Mouse (Mus musculus): ENCODE results near the gene Gpc3. TPM values are rescaled to one million over a fixed set of nuclear protein-coding genes. Genes with fewer than 3 reads are reported as not detected.

Gene Gpc3
- total RNA-seq, 1 experiment: 61.9 TPM

DNA sequence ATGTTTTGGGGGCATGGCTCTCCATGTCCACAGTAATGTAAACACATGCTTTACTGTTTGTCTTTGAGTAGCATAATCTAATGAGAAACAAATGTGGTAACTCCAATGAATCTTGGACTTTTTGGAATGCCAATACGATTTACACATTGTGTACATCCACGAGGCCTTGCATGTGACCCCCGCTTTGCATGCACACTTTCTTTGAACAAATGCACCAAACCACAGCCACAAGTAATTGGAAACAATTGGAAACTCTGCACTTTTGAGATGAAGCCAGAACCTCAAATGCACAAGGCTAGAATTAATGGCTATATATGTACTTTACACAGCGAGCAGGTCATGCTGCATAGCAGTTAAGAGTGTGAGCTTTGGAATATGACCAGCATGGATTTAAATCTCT, 292.0 kb downstream of the Gpc3 start:
- Histone ChIP-seq H3K4me1 (ENCODE audit: control insufficient read depth in 2 of 2, insufficient read depth in 2 of 2, low read length in 2 of 2, poor library complexity in 1 of 2) (no peaks in the 10 kb centered on the region), H3K9me3 (ENCODE audit: control insufficient read depth, insufficient read depth, low read depth, low read length) (no peaks in the 10 kb centered on the region), H3K27ac (ENCODE audit: insufficient read depth, low read depth, low read length, poor library complexity, severe bottlenecking) (no peak overlapping the region), H3K36me3 (ENCODE audit: control insufficient read depth, insufficient read depth, low read length, poor library complexity, severe bottlenecking) (no peaks in the 10 kb centered on the region), H3K9ac (ENCODE audit: insufficient read depth, low read depth, low read length, poor library complexity, severe bottlenecking) (no peak overlapping the region), H3K4me3 (ENCODE audit: insufficient read depth in 1 of 2, low read depth in 1 of 2, low read length in 2 of 2, poor library complexity in 1 of 2, severe bottlenecking in 1 of 2) (no peak overlapping the region)
- in situ Hi-C loops (cut with MboI; ENCODE audit: low sequenced_read_pairs in 2 of 2, unreplicated experiment in 2 of 2): no loop called here
- DNase-seq (ENCODE audit: low read depth, low spot score): no peak
- no peak for TF ChIP-seq MAFK (IDR thresholded peaks at IDR 0.05; ENCODE audit: insufficient read depth, low read depth, low read length)
- no peak for TF ChIP-seq ZNF384 (IDR thresholded peaks at IDR 0.05; ENCODE audit: low read depth, low read length)
- TF ChIP-seq HCFC1 (IDR thresholded peaks at IDR 0.05; ENCODE audit: borderline replicate concordance, insufficient read depth, low read length): no peak
- TF ChIP-seq CHD2 (IDR thresholded peaks at IDR 0.05; ENCODE audit: low read depth, low read length): no peak
- TF ChIP-seq ZC3H11A (IDR thresholded peaks at IDR 0.05; ENCODE audit: borderline replicate concordance, low read depth, low read length): no peak

DNA sequence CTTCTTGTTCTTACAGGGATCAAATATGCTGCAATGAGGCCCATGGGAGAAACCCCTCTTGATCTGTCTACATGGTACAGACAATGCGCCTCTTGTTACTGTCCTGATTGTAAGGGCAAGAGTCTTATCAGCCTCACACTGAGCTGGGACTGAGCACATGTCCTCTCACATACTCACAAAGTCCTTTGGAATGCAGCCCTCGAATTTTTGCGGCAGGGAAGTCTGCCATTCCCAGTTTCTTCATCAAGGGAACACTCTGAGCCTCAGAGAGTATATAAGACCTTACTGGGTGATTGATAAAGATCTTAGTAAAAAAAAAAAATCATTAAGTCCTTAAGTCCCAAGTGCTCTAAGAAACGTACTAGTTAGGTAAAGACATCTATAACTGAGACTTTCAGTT, 293.1 kb downstream of the Gpc3 start:
- no peak overlapping the region for H3K4me3 ChIP-seq (ENCODE audit: insufficient read depth in 1 of 2, low read depth in 1 of 2, low read length in 2 of 2, poor library complexity in 1 of 2, severe bottlenecking in 1 of 2)
- H3K9me3 ChIP-seq (ENCODE audit: control insufficient read depth, insufficient read depth, low read depth, low read length): no peaks in the 10 kb centered on the region
- in situ Hi-C loops (cut with MboI; ENCODE audit: low sequenced_read_pairs in 2 of 2, unreplicated experiment in 2 of 2): no loop called here
- H3K27ac ChIP-seq (ENCODE audit: insufficient read depth, low read depth, low read length, poor library complexity, severe bottlenecking): no peak overlapping the region
- no peak overlapping the region for H3K9ac ChIP-seq (ENCODE audit: insufficient read depth, low read depth, low read length, poor library complexity, severe bottlenecking)
- H3K4me1 ChIP-seq (ENCODE audit: control insufficient read depth in 2 of 2, insufficient read depth in 2 of 2, low read length in 2 of 2, poor library complexity in 1 of 2): no peaks in the 10 kb centered on the region
- no peaks in the 10 kb centered on the region for H3K36me3 ChIP-seq (ENCODE audit: control insufficient read depth, insufficient read depth, low read length, poor library complexity, severe bottlenecking)
- DNase-seq (ENCODE audit: low read depth, low spot score): no peak
- TF ChIP-seq HCFC1 (IDR thresholded peaks at IDR 0.05; ENCODE audit: borderline replicate concordance, insufficient read depth, low read length): no peak
- TF ChIP-seq ZC3H11A (IDR thresholded peaks at IDR 0.05; ENCODE audit: borderline replicate concordance, low read depth, low read length): no peak
- no peak for TF ChIP-seq MAFK (IDR thresholded peaks at IDR 0.05; ENCODE audit: insufficient read depth, low read depth, low read length)
- no peak for TF ChIP-seq CHD2 (IDR thresholded peaks at IDR 0.05; ENCODE audit: low read depth, low read length)

DNA sequence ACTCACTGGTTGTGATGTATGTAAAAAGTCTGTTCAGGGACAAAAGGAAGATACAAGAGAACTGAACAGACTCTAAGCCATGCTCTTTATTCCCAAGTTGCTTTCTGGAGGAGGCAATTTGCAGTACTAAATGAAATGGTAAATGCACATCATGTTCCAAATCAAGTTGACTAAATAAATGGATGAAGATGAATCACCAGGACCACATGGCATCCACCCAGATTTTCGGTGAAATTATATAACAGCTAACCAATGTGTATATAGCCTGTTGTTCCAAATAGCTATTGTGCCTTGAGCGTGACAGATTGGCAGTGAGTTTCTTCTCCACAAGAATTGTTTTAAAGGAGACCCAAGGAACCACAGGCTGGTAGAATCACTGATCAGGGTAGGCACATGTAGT, 302.8 kb downstream of the Gpc3 start:
- Histone ChIP-seq H3K36me3 (ENCODE audit: control insufficient read depth, insufficient read depth, low read length, poor library complexity, severe bottlenecking) (no peaks in the 10 kb centered on the region), H3K9ac (ENCODE audit: insufficient read depth, low read depth, low read length, poor library complexity, severe bottlenecking) (no peak overlapping the region)

DNA sequence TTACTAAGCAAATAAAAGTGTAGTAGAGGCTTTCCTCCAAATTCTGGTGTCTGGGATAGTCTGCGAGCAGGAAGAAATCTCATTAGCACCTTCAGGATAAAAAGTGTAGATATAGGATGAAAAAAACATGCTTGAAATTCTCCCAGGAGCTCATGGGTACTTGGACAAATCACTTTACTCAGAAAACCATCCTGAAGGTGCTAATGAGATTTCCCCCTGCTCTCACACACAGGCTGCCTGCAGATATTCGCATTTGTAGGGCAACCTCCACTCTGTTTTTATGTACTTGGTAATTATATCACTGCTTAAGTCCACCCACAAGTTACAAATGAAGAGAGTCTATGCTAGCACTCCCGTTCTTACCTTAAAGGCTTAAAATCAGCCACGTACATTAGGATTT, 308.5 kb downstream of the Gpc3 start:
- Histone ChIP-seq H3K36me3 (ENCODE audit: control insufficient read depth, insufficient read depth, low read length, poor library complexity, severe bottlenecking) (no peaks in the 10 kb centered on the region), H3K9me3 (ENCODE audit: control insufficient read depth, insufficient read depth, low read depth, low read length) (no peaks in the 10 kb centered on the region), H3K9ac (ENCODE audit: insufficient read depth, low read depth, low read length, poor library complexity, severe bottlenecking) (no peak overlapping the region), H3K4me3 (ENCODE audit: insufficient read depth in 1 of 2, low read depth in 1 of 2, low read length in 2 of 2, poor library complexity in 1 of 2, severe bottlenecking in 1 of 2) (no peak overlapping the region), H3K27ac (ENCODE audit: insufficient read depth, low read depth, low read length, poor library complexity, severe bottlenecking) (no peak overlapping the region), H3K4me1 (ENCODE audit: control insufficient read depth in 2 of 2, insufficient read depth in 2 of 2, low read length in 2 of 2, poor library complexity in 1 of 2) (no peaks in the 10 kb centered on the region)
- in situ Hi-C loops (cut with MboI; ENCODE audit: low sequenced_read_pairs in 2 of 2, unreplicated experiment in 2 of 2): no loop called here
- DNase-seq (ENCODE audit: low read depth, low spot score): no peak
- TF ChIP-seq ZC3H11A (IDR thresholded peaks at IDR 0.05; ENCODE audit: borderline replicate concordance, low read depth, low read length) (no peak), MAFK (IDR thresholded peaks at IDR 0.05; ENCODE audit: insufficient read depth, low read depth, low read length) (no peak), ZNF384 (IDR thresholded peaks at IDR 0.05; ENCODE audit: low read depth, low read length) (no peak), HCFC1 (IDR thresholded peaks at IDR 0.05; ENCODE audit: borderline replicate concordance, insufficient read depth, low read length) (no peak), CHD2 (IDR thresholded peaks at IDR 0.05; ENCODE audit: low read depth, low read length) (no peak)

More for the DNA sequence above, 302.8 kb downstream of the Gpc3 start:
- TF ChIP-seq MAFK (IDR thresholded peaks at IDR 0.05; ENCODE audit: insufficient read depth, low read depth, low read length) (no peak), CHD2 (IDR thresholded peaks at IDR 0.05; ENCODE audit: low read depth, low read length) (no peak), ZC3H11A (IDR thresholded peaks at IDR 0.05; ENCODE audit: borderline replicate concordance, low read depth, low read length) (no peak), ZNF384 (IDR thresholded peaks at IDR 0.05; ENCODE audit: low read depth, low read length) (no peak), HCFC1 (IDR thresholded peaks at IDR 0.05; ENCODE audit: borderline replicate concordance, insufficient read depth, low read length) (no peak)
- no peak for DNase-seq (ENCODE audit: low read depth, low spot score)
- Histone ChIP-seq H3K4me3 (ENCODE audit: insufficient read depth in 1 of 2, low read depth in 1 of 2, low read length in 2 of 2, poor library complexity in 1 of 2, severe bottlenecking in 1 of 2) (no peak overlapping the region), H3K27ac (ENCODE audit: insufficient read depth, low read depth, low read length, poor library complexity, severe bottlenecking) (no peak overlapping the region), H3K4me1 (ENCODE audit: control insufficient read depth in 2 of 2, insufficient read depth in 2 of 2, low read length in 2 of 2, poor library complexity in 1 of 2) (no peaks in the 10 kb centered on the region), H3K9me3 (ENCODE audit: control insufficient read depth, insufficient read depth, low read depth, low read length) (no peaks in the 10 kb centered on the region)
- in situ Hi-C loops (cut with MboI; ENCODE audit: low sequenced_read_pairs in 2 of 2, unreplicated experiment in 2 of 2): no loop called here

DNA sequence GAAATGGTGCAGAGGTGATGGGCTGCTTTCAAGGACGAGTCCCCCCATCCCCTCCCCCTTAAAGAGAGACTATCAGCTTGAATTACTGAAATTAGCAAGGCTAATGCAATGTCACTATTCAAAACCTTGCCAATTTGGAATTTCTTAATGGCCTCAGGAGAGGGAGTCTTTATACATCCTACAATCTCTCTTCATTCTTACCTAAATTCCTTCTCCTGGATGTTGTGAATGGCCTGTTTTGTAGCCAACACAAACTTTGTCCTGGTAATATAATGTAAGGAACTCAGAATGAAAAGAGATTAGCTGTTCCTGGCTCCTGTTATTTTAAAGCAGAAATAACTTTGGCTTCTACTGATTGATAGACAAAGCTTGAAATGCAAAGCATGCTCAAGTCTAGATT, 325.0 kb downstream of the Gpc3 start:
- in situ Hi-C loops (cut with MboI; ENCODE audit: low sequenced_read_pairs in 2 of 2, unreplicated experiment in 2 of 2): no loop called here
- DNase-seq (ENCODE audit: low read depth, low spot score): no peak
- H3K9me3 ChIP-seq (ENCODE audit: control insufficient read depth, insufficient read depth, low read depth, low read length): no peaks in the 10 kb centered on the region
- H3K27ac ChIP-seq (ENCODE audit: insufficient read depth, low read depth, low read length, poor library complexity, severe bottlenecking): no peak overlapping the region
- H3K9ac ChIP-seq (ENCODE audit: insufficient read depth, low read depth, low read length, poor library complexity, severe bottlenecking): no peak overlapping the region
- TF ChIP-seq ZNF384 (IDR thresholded peaks at IDR 0.05; ENCODE audit: low read depth, low read length): no peak
- TF ChIP-seq HCFC1 (IDR thresholded peaks at IDR 0.05; ENCODE audit: borderline replicate concordance, insufficient read depth, low read length): no peak
- TF ChIP-seq MAFK (IDR thresholded peaks at IDR 0.05; ENCODE audit: insufficient read depth, low read depth, low read length): no peak
- TF ChIP-seq CHD2 (IDR thresholded peaks at IDR 0.05; ENCODE audit: low read depth, low read length): no peak
- no peak for TF ChIP-seq ZC3H11A (IDR thresholded peaks at IDR 0.05; ENCODE audit: borderline replicate concordance, low read depth, low read length)
- no peaks in the 10 kb centered on the region for H3K36me3 ChIP-seq (ENCODE audit: control insufficient read depth, insufficient read depth, low read length, poor library complexity, severe bottlenecking)
- no peak overlapping the region for H3K4me3 ChIP-seq (ENCODE audit: insufficient read depth in 1 of 2, low read depth in 1 of 2, low read length in 2 of 2, poor library complexity in 1 of 2, severe bottlenecking in 1 of 2)
- no peaks in the 10 kb centered on the region for H3K4me1 ChIP-seq (ENCODE audit: control insufficient read depth in 2 of 2, insufficient read depth in 2 of 2, low read length in 2 of 2, poor library complexity in 1 of 2)
